Mouse (Mus musculus) leukemia stem cell, adult 10-12 weeks (primary cell): Measurements from ENCODE around the gene Olfr876. TPM values are rescaled to one million over a fixed set of nuclear protein-coding genes. Genes with fewer than 3 reads are reported as not detected.

ENCODE experiments used
- polyA plus RNA-seq: library from polyadenylated mRNA; stranded (reverse); fragments of >175 nt; gene quantifications from 2 replicates; pipeline ENCODE4 v1.2.3, GENCODE M21; 2012; ENCODE audit warnings: low replicate concordance

Olfr876 gene
- polyA plus RNA-seq = not detected in 2 replicates

GRCm38 (mm10) chr9:37802731-37803130, at the start of gene Olfr876:
Gene Olfr876, plus strand, starts transcription at chr9:37803031.

GRCm38 (mm10) chr9:37771759-37772158, 31.1 kb upstream of the Olfr876 start, which contains the start of gene Olfr875:
Gene Olfr875, plus strand, starts transcription at chr9:37771857.

DNA sequence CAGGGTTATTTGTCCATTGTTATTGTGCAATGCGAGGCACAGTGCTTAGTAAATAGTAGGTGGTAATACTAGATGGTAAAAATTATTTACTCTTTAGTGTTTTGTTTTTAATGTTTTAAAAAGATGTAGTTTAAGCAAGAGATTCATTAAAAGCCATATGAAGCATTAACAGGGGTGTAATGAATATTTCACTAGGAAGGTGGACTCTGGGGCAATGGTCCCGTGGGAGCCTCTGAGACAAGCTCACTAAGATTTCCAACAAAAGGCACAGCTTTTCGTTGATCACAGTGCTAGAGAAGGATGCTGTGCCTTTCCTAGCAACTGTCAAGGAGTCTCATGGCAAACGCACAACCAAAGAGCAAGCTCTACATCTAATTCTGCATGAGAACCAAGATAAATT, 51.1 kb downstream of the Olfr876 start, which contains the start of gene Olfr877:
Olfr877 (plus strand) TSS at position 301 of the 400 bp plus-strand sequence.

Other genes starting within 250 kb of the Olfr876 start
- 0.34 and 0.44 TPM in 2 replicates for gene Siae, start 247.3 kb upstream of the Olfr876 start, polyA plus RNA-seq
- not detected in 2 replicates for gene Spa17, start 189.3 kb upstream of the Olfr876 start, polyA plus RNA-seq
- gene Tbrg1, start 145.7 kb upstream of the Olfr876 start, polyA plus RNA-seq = 20.1 and 35.3 TPM in 2 replicates
- not detected in 2 replicates for gene Panx3, start 133.8 kb upstream of the Olfr876 start, polyA plus RNA-seq
- gene Olfr160, start 86.8 kb upstream of the Olfr876 start, polyA plus RNA-seq = not detected in 2 replicates
- gene Olfr874, start 57.9 kb upstream of the Olfr876 start, polyA plus RNA-seq = not detected in 2 replicates
- not detected in 2 replicates for gene Olfr875, start 31.2 kb upstream of the Olfr876 start, polyA plus RNA-seq
- not detected in 2 replicates for gene Olfr877, start 51.2 kb downstream of the Olfr876 start, polyA plus RNA-seq
- 0.03 TPM in 1 of 2 replicates, not detected in the other for gene Olfr145, start 93.7 kb downstream of the Olfr876 start, polyA plus RNA-seq
- gene Olfr878, start 114.8 kb downstream of the Olfr876 start, polyA plus RNA-seq = not detected in 2 replicates
- gene Olfr881, start 188.8 kb downstream of the Olfr876 start, polyA plus RNA-seq = not detected in 2 replicates
- not detected in 2 replicates for gene Olfr883, start 222.8 kb downstream of the Olfr876 start, polyA plus RNA-seq
- gene Olfr884, start 243.5 kb downstream of the Olfr876 start, polyA plus RNA-seq = not detected in 2 replicates